Mouse (Mus musculus) spleen, embryonic (tissue): ENCODE results near the gene Il17f.
"Not testable (repeated sequence)": the region's sequence is repeated elsewhere in the genome, so short reads cannot be mapped to it uniquely, and the experiment has no call there.

Experiments used
- CTCF ChIA-PET: fragments of 350-600 bp; sonication (Branson Sonifier 250); formaldehyde crosslinking; loops from one replicate; lab custom pipeline; 2022; lab: Charles Lee

Gene Il17f

DNA sequence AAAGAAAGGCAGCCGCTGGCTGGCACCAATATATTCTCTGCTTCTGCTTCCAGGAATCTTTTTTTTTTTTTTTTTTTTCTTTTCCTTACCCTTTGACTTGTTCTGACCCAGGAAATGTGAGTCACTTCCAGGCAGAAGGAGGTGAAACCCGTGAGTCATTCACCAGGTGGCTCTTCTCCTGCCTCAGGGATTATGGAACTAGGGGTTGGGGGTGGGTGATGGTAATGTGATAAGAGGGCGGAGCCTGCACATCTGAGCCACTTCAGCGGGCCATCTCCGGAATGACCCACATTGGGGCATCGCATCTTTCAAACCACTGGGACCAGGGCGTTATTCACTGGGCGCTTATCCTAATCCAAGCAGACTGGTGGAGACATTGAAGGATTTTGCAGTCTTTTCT is 3.4 kb downstream of the Il17f start:
- CTCF ChIA-PET, result no interaction called here

DNA sequence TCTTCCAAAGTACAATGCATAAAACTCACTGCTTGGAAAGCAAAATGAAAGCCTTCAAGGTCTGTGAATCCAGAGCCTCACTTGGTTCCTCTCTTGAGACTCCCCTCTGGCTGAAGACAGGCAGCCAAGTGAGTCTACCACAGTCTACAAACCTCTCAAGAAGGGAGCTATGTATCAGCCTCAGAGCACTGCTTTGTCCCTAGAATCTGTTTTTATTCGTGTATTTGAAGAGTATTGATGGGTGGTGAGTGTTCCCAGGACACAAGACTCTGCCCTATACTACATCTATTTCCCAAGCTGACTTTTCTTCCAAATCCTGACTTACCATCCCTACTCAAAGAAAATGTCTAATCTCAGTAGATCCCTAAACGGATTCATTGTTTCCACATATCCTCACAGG is 12.1 kb downstream of the Il17f start:
- CTCF ChIA-PET, result no interaction called here

DNA sequence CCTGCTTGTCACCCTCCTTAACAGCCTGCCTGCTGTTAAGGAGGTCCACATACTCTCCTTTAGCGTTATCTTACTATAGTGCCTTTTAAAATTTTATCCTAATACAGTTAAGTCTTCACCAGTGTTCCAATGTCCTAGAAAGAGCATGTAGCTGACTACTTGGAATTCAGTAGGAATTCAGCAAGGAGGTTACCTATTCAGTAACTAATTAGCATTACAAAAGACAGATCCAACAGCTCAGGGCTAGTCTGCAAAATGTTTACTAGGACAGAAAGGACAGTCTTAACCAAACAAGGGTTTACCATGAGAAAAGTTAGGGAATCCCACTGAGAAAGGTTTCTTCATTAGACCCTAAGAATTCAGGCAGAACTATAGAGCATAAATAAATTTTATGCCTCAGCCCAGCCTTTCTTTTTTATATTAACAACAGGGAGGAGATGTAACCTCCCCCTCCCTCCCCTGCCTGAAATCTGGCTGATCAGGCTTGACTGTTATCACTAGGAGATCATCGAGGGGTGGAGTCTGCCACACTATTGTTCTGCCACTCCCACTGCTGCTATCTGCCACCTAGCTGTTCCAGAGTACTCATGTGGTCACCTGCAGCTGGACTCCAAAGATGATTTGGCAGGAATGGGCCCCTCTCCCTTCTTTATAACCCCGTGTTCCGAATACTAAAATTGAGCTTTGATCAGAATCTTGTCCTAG is 16.2 kb downstream of the Il17f start:
- CTCF ChIA-PET, result not testable (repeated sequence)

DNA sequence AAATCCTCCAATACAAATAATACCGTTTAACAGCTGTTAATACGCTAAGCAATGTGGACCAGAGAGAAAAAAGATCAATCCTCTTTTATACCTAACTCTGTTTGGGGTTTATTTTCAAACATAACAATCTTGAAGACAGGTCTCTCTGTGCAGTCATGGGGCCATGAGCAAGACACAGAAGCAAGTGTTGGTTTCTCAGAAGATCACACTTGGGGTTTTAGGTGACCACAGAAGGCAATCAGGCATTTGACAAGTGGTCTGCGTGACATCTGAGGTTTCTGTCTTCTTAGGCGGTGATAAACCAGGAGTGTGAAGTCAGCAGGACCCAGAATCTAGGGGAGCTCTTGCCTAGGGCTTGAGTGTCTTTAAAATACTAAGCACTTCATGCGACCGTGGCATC is 23.9 kb downstream of the Il17f start:
- CTCF ChIA-PET, result no interaction called here

DNA sequence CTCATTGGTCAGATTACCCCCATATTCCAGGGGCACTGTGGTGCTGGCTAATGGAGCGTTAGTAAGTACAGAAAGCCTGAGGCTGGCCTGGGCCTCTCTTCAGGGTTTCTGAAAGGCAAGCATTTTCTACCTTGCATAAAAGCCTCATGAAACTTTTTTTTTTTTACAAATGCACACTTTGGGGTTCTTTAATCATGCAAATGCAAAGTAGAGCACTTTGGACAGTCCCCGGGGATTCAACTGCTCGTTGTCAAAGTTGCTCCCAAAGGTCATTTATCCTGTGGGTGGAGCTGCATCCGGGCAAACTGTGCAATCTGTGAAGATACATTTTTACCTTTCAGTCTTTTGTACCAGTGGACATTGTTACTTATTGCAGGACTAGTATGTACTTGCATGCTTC is 29.0 kb downstream of the Il17f start:
- CTCF ChIA-PET, result no interaction called here

DNA sequence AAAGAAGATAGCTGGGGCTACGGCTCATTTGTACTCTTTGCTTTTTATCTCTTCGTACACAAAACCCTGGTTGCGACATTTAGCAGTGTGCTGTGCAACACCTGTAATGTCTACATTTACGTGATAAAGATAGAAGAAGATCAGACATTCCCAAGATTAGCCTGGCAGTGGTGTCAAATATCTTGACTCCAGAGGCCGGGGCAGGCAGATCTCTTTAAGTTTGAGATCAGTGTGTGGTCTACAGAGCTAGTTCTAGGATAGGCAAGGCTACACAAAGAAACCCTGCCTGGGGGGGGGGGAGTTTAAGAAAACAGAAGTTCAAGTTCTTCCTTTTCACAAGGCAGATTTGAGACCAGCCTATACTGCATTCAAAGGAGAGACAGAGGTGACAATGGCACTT is 30.1 kb downstream of the Il17f start:
- CTCF ChIA-PET, result no interaction called here

DNA sequence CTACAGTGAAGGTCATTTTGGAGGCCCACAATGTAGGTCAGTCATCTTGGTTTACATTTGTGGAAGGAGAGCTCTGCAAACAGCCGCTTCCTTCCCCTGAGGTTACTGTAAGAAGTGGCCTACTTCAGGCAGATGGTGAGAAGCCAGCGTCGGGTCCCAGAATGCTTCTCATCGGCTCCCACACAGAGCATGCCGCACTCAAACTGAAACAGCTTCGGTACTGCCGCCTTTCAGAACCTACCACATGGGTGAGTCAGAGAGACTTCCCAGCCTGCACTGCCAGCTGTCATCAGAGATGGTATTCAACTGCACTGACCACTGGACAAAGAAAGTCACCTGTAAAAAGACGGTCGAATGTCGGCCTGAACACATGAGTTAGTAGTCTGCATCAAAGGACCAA is 30.6 kb downstream of the Il17f start:
- CTCF ChIA-PET, result no interaction called here

DNA sequence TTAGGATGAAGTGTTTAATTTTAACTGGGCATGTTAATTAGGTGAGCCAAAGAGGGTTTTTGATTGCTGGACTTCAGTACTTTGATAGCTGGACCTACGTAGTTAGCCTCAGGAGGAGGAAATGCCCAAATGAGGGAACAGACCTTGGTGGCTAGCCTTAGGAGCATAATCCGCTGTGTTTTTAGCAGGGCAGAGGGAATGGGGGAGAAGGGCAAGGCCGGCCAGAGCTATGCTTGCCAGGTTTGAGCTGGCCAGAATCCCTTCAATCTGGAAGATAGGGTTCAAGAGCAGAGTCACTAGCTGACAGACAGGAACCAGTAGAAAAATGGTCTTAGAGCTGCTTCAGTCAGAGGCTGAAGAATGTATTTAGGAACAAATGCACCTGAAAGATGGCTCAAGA is 32.8 kb downstream of the Il17f start:
- CTCF ChIA-PET, result no interaction called here

DNA sequence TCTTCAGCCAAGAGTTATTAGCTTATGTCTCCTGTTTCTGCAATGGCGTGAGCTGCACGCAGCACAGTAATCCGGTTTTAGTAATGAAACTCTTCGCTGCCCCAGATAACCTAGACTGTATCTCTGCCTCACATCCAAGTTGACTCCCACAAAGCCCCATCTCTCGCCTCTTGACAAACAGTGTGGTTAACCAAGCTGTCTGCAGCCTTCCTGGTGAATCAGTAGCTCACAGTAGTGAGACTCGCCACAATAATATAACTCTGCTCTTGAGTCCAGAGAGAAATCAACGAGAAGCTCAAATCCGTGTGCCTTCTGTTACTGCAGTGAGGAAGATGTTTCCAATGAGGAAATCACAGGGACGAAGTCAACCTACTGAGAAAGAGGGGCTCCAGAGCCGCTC is 36.0 kb downstream of the Il17f start:
- CTCF ChIA-PET, result no interaction called here

DNA sequence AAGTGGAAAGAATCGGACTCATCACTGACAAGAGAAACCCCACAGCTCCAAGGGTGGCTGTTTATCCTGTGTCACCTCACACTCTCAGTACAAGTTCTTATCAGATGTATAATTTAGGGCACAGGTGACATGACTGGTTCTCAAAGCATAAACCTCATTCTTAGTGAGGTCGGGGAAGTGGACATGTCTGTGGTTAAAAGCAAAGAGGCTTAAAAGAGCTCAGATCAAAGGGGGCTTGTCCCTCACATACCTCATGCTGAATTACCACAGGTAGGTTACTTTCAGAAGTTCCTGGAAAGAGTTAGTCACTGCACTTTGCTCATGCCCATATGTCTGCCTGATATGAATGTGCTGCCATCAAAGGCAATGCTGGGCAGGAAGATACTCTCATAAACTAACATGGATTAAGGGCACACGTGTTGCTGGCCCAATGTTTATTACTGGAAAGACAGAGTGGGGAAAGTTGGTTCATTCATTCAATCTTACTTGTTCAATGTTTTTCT is 49.9 kb downstream of the Il17f start:
- CTCF ChIA-PET, result no interaction called here

DNA sequence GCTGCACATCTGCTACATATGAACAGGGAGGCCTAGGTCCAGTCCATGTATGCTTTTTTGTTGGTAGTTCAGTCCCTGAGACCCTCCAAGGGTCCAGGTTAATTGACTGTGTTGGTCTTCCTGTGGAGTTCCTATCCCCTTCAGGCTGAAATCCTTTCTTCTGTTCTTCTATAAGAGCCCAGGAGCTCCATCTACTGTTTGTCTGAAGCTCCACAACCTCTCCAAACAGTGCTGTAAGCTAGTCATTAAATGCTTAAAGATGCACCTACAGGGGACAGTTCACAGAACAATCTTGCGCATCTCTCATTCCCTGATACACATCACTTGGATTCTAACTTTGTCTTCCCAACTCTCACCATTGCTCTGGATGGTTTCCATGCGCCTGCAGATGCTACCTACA is 51.9 kb downstream of the Il17f start:
- CTCF ChIA-PET, result no interaction called here

DNA sequence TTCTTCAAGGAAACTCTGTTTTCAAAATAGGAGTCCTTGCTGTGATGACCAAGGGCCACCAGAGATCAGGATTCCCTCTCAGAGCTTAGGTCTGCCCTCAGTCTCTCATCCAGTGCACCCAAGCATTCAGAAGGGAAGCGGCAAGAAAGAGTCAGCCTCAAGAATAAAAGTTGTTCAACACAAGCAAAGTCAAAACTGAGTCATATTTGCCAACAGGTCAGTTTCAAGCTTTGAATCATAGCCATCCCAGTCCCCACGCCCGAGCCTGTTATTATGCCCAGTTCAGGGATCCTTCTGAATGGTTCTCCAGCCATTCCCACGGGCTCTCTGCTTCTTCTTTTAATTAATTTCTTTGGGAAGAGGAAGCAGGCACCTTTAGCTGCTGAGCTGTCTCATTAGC is 53.8 kb downstream of the Il17f start:
- CTCF ChIA-PET, result interaction anchor here (0.6 kb wide), 1 partner anchor 305 kb away, joined by 3 read pairs; no protein-coding TSS in a partner anchor

DNA sequence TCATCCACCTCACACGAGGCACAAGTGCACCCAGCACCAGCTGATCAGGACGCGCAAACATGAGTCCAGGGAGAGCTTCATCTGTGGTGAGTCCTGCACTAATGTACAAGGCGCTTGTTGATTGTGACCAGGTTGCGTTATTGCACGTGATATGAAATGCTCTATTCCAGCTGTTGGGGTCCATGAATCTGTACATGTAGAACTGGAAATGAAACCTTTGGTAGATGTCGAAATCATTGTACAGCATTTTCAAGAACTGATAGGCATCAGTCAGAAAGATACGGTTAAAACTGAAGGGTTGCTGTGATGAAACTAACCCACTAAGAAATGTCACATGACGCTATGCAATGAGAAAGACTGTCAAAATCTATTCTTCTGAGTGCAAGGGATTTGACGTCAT is 59.5 kb downstream of the Il17f start, which contains the start of gene Il17a:
TSS of gene Il17a (plus strand) at position 3 of the 400 bp plus-strand sequence.
- CTCF ChIA-PET, result no interaction called here
